Mouse (Mus musculus) lung, adult 18-20 months (tissue): ENCODE measurements at regions not wholly inside any gene's neighbourhood (a gene's known extent, or its start where the extent isn't known, plus 50 kb on each side); places are given as distances from the start of the nearest gene placed in this dataset.
A peak's percentile ranks its signal among the peaks of the same experiment; 100 is the strongest.
"Not testable (repeated sequence)": the region's sequence is repeated elsewhere in the genome, so short reads cannot be mapped to it uniquely, and the experiment has no call there.

ENCODE experiments used
- DNase-seq, 2 experiments: peaks; one replicate each; pipeline ENCODE4 v3.0.0; 2022; ENCODE audit warnings: mixed read lengths in 2 of 2

- DNase-seq = not testable (repeated sequence)
Measured at GRCm38 (mm10) chr8:93443631-93444030, 64.1 kb upstream of the Ces1h start.

GRCm38 (mm10) chr8:93441936-93442335, 62.4 kb upstream of the Ces1h start:
- DNase-seq = no peak

GRCm38 (mm10) chr8:93436586-93436985, 57.1 kb upstream of the Ces1h start:
- DNase-seq = not testable (repeated sequence)

- DNase-seq = peak; percentile 38 to 56
Measured at GRCm38 (mm10) chr8:93430637-93431036, 51.1 kb upstream of the Ces1h start.
